Mouse (Mus musculus) limb, embryonic 11.5 days (tissue): ENCODE results near the gene Susd4. TPM values are rescaled to one million over a fixed set of nuclear protein-coding genes. Genes with fewer than 3 reads are reported as not detected.

Experiments used
- ATAC-seq: fragments of 200-750 bp; cut with Nextera tagmentation; 2 replicates; pipeline ENCODE4 v1.8.0; 2017; ENCODE audit warnings: low read depth; ENCODE audit not compliant: insufficient number of reproducible peaks, low FRiP score, low TSS enrichment
- DNase-seq: peaks from one replicate; pipeline ENCODE4 v3.0.0-alpha.2; 2015; ENCODE audit warnings: low spot score
- H3K27ac ChIP-seq: fragments of 300-500 bp; sonication (generic); replicated peaks from 2 replicates; pipeline ENCODE4 v1.5.1; 2014; ENCODE audit warnings: low read depth, mild to moderate bottlenecking, low read length
- H3K27me3 ChIP-seq: fragments of 300-500 bp; sonication (generic); 2 replicates; pipeline ENCODE4 v1.6.1; 2014; ENCODE audit warnings: mild to moderate bottlenecking, low read length, mixed read lengths; ENCODE audit not compliant: control insufficient read depth, insufficient read depth
- H3K36me3 ChIP-seq: fragments of 300-500 bp; sonication (generic); 2 replicates; pipeline ENCODE4 v1.6.1; 2014; ENCODE audit warnings: mild to moderate bottlenecking, low read length, moderate library complexity, mixed read lengths; ENCODE audit not compliant: control insufficient read depth, insufficient read depth
- H3K4me1 ChIP-seq: fragments of 300-500 bp; sonication (generic); 2 replicates; pipeline ENCODE4 v1.6.1; 2014; ENCODE audit warnings: low read length, mixed read lengths; ENCODE audit not compliant: control insufficient read depth, insufficient read depth
- H3K4me2 ChIP-seq: fragments of 300-500 bp; sonication (generic); 2 replicates; pipeline ENCODE4 v1.6.1; 2014; ENCODE audit warnings: low read depth, mild to moderate bottlenecking, moderate library complexity; ENCODE audit not compliant: severe bottlenecking
- H3K4me3 ChIP-seq: fragments of 300-500 bp; sonication (generic); 2 replicates; pipeline ENCODE4 v1.5.1; 2014; ENCODE audit warnings: low read depth, low read length
- H3K9ac ChIP-seq: fragments of 300-500 bp; sonication (generic); 2 replicates; pipeline ENCODE4 v1.6.1; 2014; ENCODE audit warnings: mild to moderate bottlenecking, low read length
- H3K9me3 ChIP-seq: fragments of 300-500 bp; sonication (generic); 2 replicates; pipeline ENCODE4 v1.6.1; 2016; ENCODE audit warnings: low read length; ENCODE audit not compliant: control insufficient read depth
- WGBS: fragments of 180-500 bp; shearing (Covaris S2); extraction: QIAGEN DNeasy Blood & Tissue Kit; methylation state at CpG from one replicate; pipeline ENCODE4 v1.1.7; 2014; 5-methylcytosine and 5-hydroxymethylcytosine counted together
- polyA plus RNA-seq: library from polyadenylated mRNA; unstranded; fragments of >200 nt; fragmentation: Nextera tagmentation; extraction: Ambion mirVana; gene quantifications from 2 replicates; pipeline ENCODE4 v1.2.1, GENCODE M21; 2014

Susd4 gene
- polyA plus RNA-seq, 1 experiment from 2014 or later = 10.0 TPM

DNA sequence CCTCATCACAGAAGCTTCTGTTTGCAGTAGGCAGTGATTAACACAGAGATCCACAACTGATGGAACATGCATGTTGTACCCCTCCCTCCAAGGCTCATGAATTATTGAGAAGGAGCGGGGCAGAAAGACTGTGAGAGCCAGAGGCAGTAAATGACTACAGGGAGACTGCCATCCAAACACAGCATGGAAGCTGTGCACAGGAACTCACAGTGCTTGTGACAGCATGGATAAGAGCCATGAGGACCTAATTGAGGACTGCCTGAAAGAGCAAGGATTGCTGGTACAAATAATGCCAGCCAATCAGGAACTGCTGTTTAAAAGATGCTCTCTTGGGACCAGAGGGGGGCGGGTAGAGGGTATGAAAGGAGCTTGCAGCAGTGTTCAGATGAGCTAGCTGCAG is 178.3 kb downstream of the Susd4 start:
- Histone ChIP-seq H3K27me3 (no peaks in the 10 kb centered on the region), H3K4me2 (no peak overlapping the region), H3K4me1 (no peaks in the 10 kb centered on the region), H3K9ac (no peak overlapping the region), H3K27ac (no peak overlapping the region), H3K4me3 (no peak overlapping the region), H3K36me3 (no peaks in the 10 kb centered on the region), H3K9me3 (no peaks in the 10 kb centered on the region)
- ATAC-seq (no peak), DNase-seq (no peak)
- WGBS = 84% methylated on average over 2 of the region's 2 CpGs

DNA sequence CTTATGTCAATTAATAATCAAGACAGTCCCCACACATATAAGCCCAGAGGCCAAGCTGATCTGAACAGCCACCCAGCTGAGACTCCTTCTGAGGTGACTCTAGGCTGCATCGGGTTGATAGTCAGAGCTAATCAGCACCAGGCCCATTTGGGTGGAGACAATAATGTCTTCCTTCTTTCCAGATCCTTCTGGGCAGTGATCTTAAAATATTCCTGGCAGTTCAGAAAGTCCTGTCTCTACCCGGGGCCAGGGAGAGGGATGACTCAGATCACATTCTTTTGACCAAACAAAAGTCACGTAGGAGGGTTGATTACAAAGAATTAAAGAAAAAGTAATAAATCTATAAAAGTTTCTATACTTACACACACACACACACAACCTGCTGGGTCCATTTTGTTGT is 180.3 kb downstream of the Susd4 start:
- Histone ChIP-seq H3K36me3 (no peaks in the 10 kb centered on the region), H3K27me3 (no peaks in the 10 kb centered on the region), H3K9me3 (no peaks in the 10 kb centered on the region), H3K9ac (no peak overlapping the region), H3K4me1 (no peaks in the 10 kb centered on the region), H3K4me2 (no peak overlapping the region), H3K27ac (no peak overlapping the region), H3K4me3 (no peak overlapping the region)
- DNase-seq (no peak), ATAC-seq (no peak)
- 83% methylated on average over 3 of the region's 3 CpGs for WGBS

DNA sequence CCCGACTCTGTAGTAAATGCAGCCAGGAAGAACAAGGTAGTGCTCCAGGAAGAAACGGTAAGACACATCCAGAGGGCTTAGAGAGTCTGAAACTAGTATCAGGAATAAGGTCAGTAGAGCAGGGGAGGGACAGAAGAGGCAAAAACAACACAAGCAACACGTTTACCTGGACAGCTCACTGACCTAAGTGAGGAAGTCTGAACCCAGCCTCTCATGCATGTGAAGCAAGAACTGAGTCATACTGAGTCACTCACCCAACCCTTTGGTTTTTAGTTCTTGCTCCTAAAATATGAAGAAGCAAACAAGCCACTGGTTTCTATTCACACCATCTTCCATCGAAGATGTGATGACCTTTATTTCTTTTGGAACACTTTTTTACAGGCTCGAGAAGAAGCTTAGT is 181.0 kb downstream of the Susd4 start:
- WGBS = 84% methylated on average over 5 of the region's 5 CpGs
- H3K36me3 ChIP-seq = no peaks in the 10 kb centered on the region
- no peaks in the 10 kb centered on the region for H3K27me3 ChIP-seq
- no peaks in the 10 kb centered on the region for H3K9me3 ChIP-seq
- no peak for ATAC-seq
- DNase-seq = no peak
- no peak overlapping the region for H3K4me2 ChIP-seq
- H3K4me1 ChIP-seq = no peaks in the 10 kb centered on the region
- H3K9ac ChIP-seq = no peak overlapping the region
- no peak overlapping the region for H3K27ac ChIP-seq
- no peak overlapping the region for H3K4me3 ChIP-seq

DNA sequence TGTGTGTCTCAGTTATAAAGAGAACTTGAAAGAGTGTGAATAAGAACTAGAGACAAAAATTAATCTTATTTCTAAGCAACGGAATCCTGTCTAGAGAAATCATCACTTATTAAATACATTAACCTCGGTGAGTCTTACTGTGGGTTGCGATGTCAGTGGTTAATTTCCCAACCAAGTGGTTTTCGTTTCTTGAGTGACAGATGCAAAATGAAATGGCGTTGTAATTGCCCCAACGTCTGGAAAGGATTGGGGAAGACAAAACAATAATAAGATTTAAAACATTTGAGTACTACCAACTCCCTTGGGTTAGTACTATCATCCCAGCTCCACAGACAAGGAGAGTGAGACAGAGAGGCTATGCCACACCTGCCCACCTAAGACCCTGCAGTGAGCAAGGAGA is 181.9 kb downstream of the Susd4 start:
- H3K9me3 ChIP-seq = no peaks in the 10 kb centered on the region
- H3K36me3 ChIP-seq = no peaks in the 10 kb centered on the region
- H3K27me3 ChIP-seq = no peaks in the 10 kb centered on the region
- H3K4me3 ChIP-seq = no peak overlapping the region
- no peak overlapping the region for H3K4me2 ChIP-seq
- H3K9ac ChIP-seq = no peak overlapping the region
- no peak overlapping the region for H3K27ac ChIP-seq
- no peak for DNase-seq
- no peak for ATAC-seq
- WGBS = 79% methylated on average over 6 of the region's 6 CpGs
- no peaks in the 10 kb centered on the region for H3K4me1 ChIP-seq

Other genes starting within 250 kb of the Susd4 start
- 78.3 and 84.1 TPM in 2 replicates for gene Capn2, start 246.3 kb upstream of the Susd4 start, polyA plus RNA-seq
- not detected in 2 replicates for gene Capn8, start 198.9 kb upstream of the Susd4 start, polyA plus RNA-seq
- gene Ccdc185, start 14.7 kb upstream of the Susd4 start, polyA plus RNA-seq = not detected in 2 replicates
- gene Tlr5, start 190.9 kb downstream of the Susd4 start, polyA plus RNA-seq = 0.67 and 0.92 TPM in 2 replicates